Mouse (Mus musculus) neutrophil, adult 59 days (primary cell): ENCODE data around the gene Prim2. TPM values are rescaled to one million over a fixed set of nuclear protein-coding genes. Genes with fewer than 3 reads are reported as not detected.

Experiments used
- total RNA-seq, 2 experiments: library from RNA; stranded (reverse); gene quantifications; 1 replicate in 1 of 2; 2 replicates in 1 of 2; pipeline ENCODE4 v1.2.4; 2023

Gene Prim2
- 10 to 100 TPM; 18.8 to 22.4 TPM for total RNA-seq

DNA sequence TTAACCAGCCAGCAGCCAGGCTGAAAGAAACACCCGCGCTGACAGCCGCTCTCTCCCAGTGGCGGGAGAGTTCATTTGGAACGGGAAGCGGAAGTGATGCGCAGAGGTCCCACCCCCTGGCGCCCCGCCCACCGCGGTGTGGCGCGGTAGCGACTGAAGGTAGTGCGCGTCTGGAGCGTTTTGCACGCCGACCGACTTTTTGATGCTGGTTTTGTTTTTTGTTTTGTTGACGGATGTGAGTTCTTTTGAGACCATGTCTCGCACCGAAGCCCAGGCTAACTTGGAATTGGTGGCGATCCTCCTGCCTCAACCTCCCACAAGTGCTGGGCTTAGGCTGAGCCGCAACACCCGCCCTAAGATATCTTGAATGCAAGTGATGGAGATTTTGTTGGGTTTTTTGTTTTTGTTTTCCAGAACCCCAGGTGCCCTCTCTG is at the start of gene Prim2:
Prim2 (minus strand) TSS at position 88 of the 434 bp plus-strand sequence.

Other genes with a start within 250 kb of the Prim2 start
- gene Rab23, start 50.1 kb upstream of the Prim2 start, total RNA-seq: 1 to 10 TPM; 6.4 to 9.9 TPM
- gene Bag2, start 88.0 kb upstream of the Prim2 start, total RNA-seq: 1 to 10 TPM; 1.5 to 3.3 TPM
- gene Zfp451, start 144.8 kb upstream of the Prim2 start, total RNA-seq: 10 to 100 TPM; 12.9 to 21.5 TPM
- gene Bend6, start 238.0 kb upstream of the Prim2 start, total RNA-seq: not detected
- gene Dst, start 238.4 kb upstream of the Prim2 start, total RNA-seq: 1 to 10 TPM in 1 of 2 experiments, under 1 TPM in 1; 0.64 to 1.6 TPM